ENCODE assay signal across 16 mouse cellular contexts in the genomic region with DNA sequence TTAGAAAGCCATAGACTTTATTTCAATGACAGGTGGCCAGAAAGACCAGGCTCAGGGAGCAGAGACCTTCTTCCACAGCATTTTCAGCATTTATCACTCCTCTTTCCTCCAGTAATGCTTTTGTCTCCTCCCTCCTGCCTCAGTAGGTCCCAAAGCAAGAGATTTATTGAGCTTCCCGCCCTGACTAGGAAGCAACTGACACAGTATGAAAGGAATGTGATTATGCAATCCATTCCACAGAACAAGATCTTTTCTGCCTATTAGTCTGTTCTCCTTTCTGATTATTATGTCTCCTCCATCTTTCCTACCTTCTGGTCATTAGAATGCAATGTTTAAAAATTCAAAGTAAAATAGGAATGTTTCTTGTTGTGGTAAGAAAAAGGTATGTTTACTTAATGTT. TPM values are rescaled to one million over a fixed set of nuclear protein-coding genes. Genes with fewer than 3 reads are reported as not detected.
DNase-seq lines count a peak whose midpoint lies in the region; ATAC-seq and TF ChIP-seq lines count a peak whose summit lies in the region.
"Had no signal": no experiment of that assay in that cellular context is flagged by ENCODE, and none has a peak within 500 bp of the region (broad histone marks: within the 10 kb centered on the region; RNA-seq: fewer than 3 reads in every experiment).

No protein-coding gene starts in this region.

- no peak for TF ChIP-seq POLR2A in embryonic fibroblast, embryonic 13.5 days (IDR thresholded peaks at IDR 0.05; ENCODE audit: low read depth, low read length)

- no peak overlapping the region for H3K4me2 ChIP-seq in kidney, embryonic 15.5 days
- H3K4me2 ChIP-seq: midbrain, embryonic 12.5 days had no signal

- H3K9me3 ChIP-seq in kidney, embryonic 15.5 days (replicated peaks): no peaks in the 10 kb centered on the region
- H3K9me3 ChIP-seq: midbrain, embryonic 12.5 days had no signal

- H3K27me3 ChIP-seq in kidney, embryonic 15.5 days: no peaks in the 10 kb centered on the region
- H3K27me3 ChIP-seq: midbrain, embryonic 12.5 days had no signal

- ATAC-seq in kidney, embryonic 15.5 days (replicated peaks; ENCODE audit: low FRiP score): no peak
- ATAC-seq: CD4-positive, CD25-positive, alpha-beta regulatory T cell, adult 4 months; hindbrain, postnatal 0 days had no signal

- no peak for DNase-seq in gastrocnemius, adult 2 months
- DNase-seq in gastrocnemius, postnatal 10 days: no peak
- DNase-seq in kidney, postnatal 25 days: no peak
- peak; percentile 79 for DNase-seq in 3T3-L1 (ENCODE audit: low read depth, low spot score)
- no peak for DNase-seq in liver
- DNase-seq in T-cell, adult 2 months (ENCODE audit: low spot score): no peak
- DNase-seq: cerebellum, adult 9-11 months; kidney, postnatal 14 days; thymus, adult 2 months had no signal

- 23% methylated on average over 1 of the region's 1 CpGs for WGBS in kidney, embryonic 15.5 days

- peaks cover 7% of the 10 kb centered on the region for H3K4me1 ChIP-seq in kidney, embryonic 15.5 days
- H3K4me1 ChIP-seq in embryonic fibroblast, embryonic 13.5 days (ENCODE audit: control insufficient read depth, insufficient read depth, low read length): peaks cover 11% of the 10 kb centered on the region
- H3K4me1 ChIP-seq: midbrain, embryonic 12.5 days had no signal

- TF ChIP-seq CTCF in gastrocnemius, adult 2 months (IDR thresholded peaks at IDR 0.05): no peak
- no peak for TF ChIP-seq CTCF in embryonic fibroblast, embryonic 13.5 days (IDR thresholded peaks at IDR 0.05; ENCODE audit: borderline replicate concordance, insufficient read depth, low read length)

- no peak overlapping the region for H3K4me3 ChIP-seq in gastrocnemius, adult 2 months
- no peak overlapping the region for H3K4me3 ChIP-seq in kidney, embryonic 15.5 days (replicated peaks)
- no peak overlapping the region for H3K4me3 ChIP-seq in embryonic fibroblast, embryonic 13.5 days (ENCODE audit: insufficient read depth, low read length)
- H3K4me3 ChIP-seq: midbrain, embryonic 12.5 days had no signal

- peaks cover 44% of the 10 kb centered on the region for H3K36me3 ChIP-seq in kidney, embryonic 15.5 days

- intact Hi-C loops in gastrocnemius, adult 2 months (cut with DNase I): no loop called here

- peak overlapping the region; percentile 50 for H3K27ac ChIP-seq in gastrocnemius, adult 2 months
- H3K27ac ChIP-seq in kidney, embryonic 15.5 days: peak overlapping the region; percentile 41; the same call in 1 of the 2 replicates
- H3K27ac ChIP-seq in embryonic fibroblast, embryonic 13.5 days (ENCODE audit: insufficient read depth, low read length): peak overlapping the region; percentile 41; the same call in 1 of the 2 replicates
- H3K27ac ChIP-seq: hindbrain, postnatal 0 days; midbrain, embryonic 12.5 days had no signal

- no peak overlapping the region for H3K9ac ChIP-seq in kidney, embryonic 15.5 days
- H3K9ac ChIP-seq: midbrain, embryonic 12.5 days had no signal

RNA-seq across cellular contexts. Expression of a gene that starts 44.3 kb away (rescaled TPM):
- total RNA-seq in gastrocnemius, adult 2 months (2021): under 1 TPM in 1 of 2 experiments, not detected in 1; 0.42 TPM
- under 1 TPM in 1 of 2 experiments, not detected in 1; 0.21 TPM for total RNA-seq in gastrocnemius, postnatal 10 days (2021)
- polyA plus RNA-seq in kidney, embryonic 15.5 days (2015; fragmentation: Nextera tagmentation; extraction: Ambion mirVana): not detected in 2 replicates
- 0.30 TPM in 1 of 2 replicates, not detected in the other for polyA plus RNA-seq in embryonic fibroblast, embryonic 13.5 days (2011; ENCODE audit: insufficient read length, low read depth, missing spikeins)
- total RNA-seq: left cerebral cortex, postnatal 36 days had no signal
- polyA plus RNA-seq: CD4-positive, CD25-positive, alpha-beta regulatory T cell, adult 4 months; hindbrain, postnatal 0 days; liver, embryonic 16.5 days had no signal
